Mouse (Mus musculus): ENCODE results near the gene Eln.

DNA sequence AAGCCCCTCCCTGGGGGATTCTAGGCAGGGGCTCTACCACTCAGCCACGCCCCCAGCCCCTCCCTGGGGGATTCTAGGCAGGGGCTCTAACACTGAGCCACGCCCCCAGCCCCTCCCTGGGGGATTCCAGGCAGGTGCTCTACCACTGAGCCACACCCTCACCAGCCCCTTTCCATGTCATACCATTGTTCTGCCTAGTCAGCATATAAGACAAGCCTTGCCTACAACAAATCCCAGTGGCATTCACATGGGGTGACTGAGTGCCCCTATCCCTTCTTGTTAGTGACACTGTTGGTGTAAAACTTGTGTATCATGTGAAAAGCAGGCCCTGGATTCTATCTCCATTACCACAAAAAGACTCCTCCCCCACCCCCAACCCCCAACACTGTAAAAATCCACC lies 36.7 kb upstream of the Eln start:
- no peak for TF ChIP-seq ZKSCAN1 (IDR thresholded peaks at IDR 0.05; ENCODE audit: low read depth, low read length)
- no peak for TF ChIP-seq ETS1 (IDR thresholded peaks at IDR 0.05; ENCODE audit: low read depth, low read length)
- TF ChIP-seq RAD21 (IDR thresholded peaks at IDR 0.05; ENCODE audit: low read depth, low read length) = no peak
- TF ChIP-seq MAZ (IDR thresholded peaks at IDR 0.05; ENCODE audit: low read depth, low read length) = no peak
- TF ChIP-seq USF2 (IDR thresholded peaks at IDR 0.05; ENCODE audit: borderline replicate concordance in 1 of 2, insufficient read depth in 1 of 2, low read depth in 1 of 2, low read length in 2 of 2) = no peak
- no peak for TF ChIP-seq CTCF (IDR thresholded peaks at IDR 0.05 in 2 of 3, conservative IDR thresholded peaks at IDR 0.05 in 1 of 3; ENCODE audit: control insufficient read depth in 1 of 3, insufficient read depth in 1 of 3, low read depth in 2 of 3, low read length in 3 of 3, poor library complexity in 1 of 3, severe bottlenecking in 1 of 3)

Measured in MEL (cell line).